Mouse (Mus musculus) neural tube, embryonic 12.5 days (tissue): ENCODE measurements around the gene Rassf8. TPM values are rescaled to one million over a fixed set of nuclear protein-coding genes. Genes with fewer than 3 reads are reported as not detected.

Experiments
- ATAC-seq: fragments of 200-750 bp; cut with Nextera tagmentation; 2 replicates; pipeline ENCODE4 v1.8.0; 2017; ENCODE audit warnings: low read depth, mild to moderate bottlenecking, moderate TSS enrichment, moderate library complexity; ENCODE audit not compliant: low FRiP score
- H3K27ac ChIP-seq: fragments of 300-500 bp; sonication (generic); 2 replicates; pipeline ENCODE4 v1.5.1; 2016
- H3K27me3 ChIP-seq: fragments of 300-500 bp; sonication (generic); replicated peaks from 2 replicates; pipeline ENCODE4 v1.6.1; 2016; ENCODE audit warnings: mild to moderate bottlenecking
- H3K36me3 ChIP-seq: fragments of 300-500 bp; sonication (generic); 2 replicates; pipeline ENCODE4 v1.6.1; 2016; ENCODE audit warnings: mild to moderate bottlenecking
- H3K4me1 ChIP-seq: fragments of 300-500 bp; sonication (generic); 2 replicates; pipeline ENCODE4 v1.6.1; 2016
- H3K4me2 ChIP-seq: fragments of 300-500 bp; sonication (generic); replicated peaks from 2 replicates; pipeline ENCODE4 v1.6.1; 2016; ENCODE audit warnings: mild to moderate bottlenecking
- H3K4me3 ChIP-seq: fragments of 300-500 bp; sonication (generic); 2 replicates; pipeline ENCODE4 v1.5.1; 2016
- H3K9ac ChIP-seq: fragments of 300-500 bp; sonication (generic); 2 replicates; pipeline ENCODE4 v1.6.1; 2016; ENCODE audit warnings: mild to moderate bottlenecking
- H3K9me3 ChIP-seq: fragments of 300-500 bp; sonication (generic); 2 replicates; pipeline ENCODE4 v1.6.1; 2016; ENCODE audit warnings: mild to moderate bottlenecking
- WGBS: fragments of 180-500 bp; shearing (Covaris S2); methylation state at CpG from one replicate; pipeline ENCODE4 v1.1.7; 2016; 5-methylcytosine and 5-hydroxymethylcytosine counted together
- polyA plus RNA-seq: library from polyadenylated mRNA; unstranded; fragments of >200 nt; fragmentation: Nextera tagmentation; extraction: Ambion mirVana; gene quantifications from 2 replicates; pipeline ENCODE4 v1.2.1, GENCODE M21; 2016

The Rassf8 gene
- polyA plus RNA-seq, 1 experiment from 2014 or later: 3.6 TPM

- Histone ChIP-seq H3K36me3 (no peaks in the 10 kb centered on the region), H3K9ac (no peak overlapping the region), H3K4me2 (no peak overlapping the region), H3K9me3 (no peaks in the 10 kb centered on the region), H3K27ac (no peak overlapping the region), H3K4me3 (no peak overlapping the region), H3K4me1 (no peaks in the 10 kb centered on the region; the same call in 1 of the 2 replicates), H3K27me3 (no peaks in the 10 kb centered on the region)
- ATAC-seq: no peak
- WGBS: 70% methylated on average over 7 of the region's 7 CpGs
Measured at GRCm38 (mm10) chr6:145792373-145792772, 45.8 kb downstream of the Rassf8 start.

GRCm38 (mm10) chr6:145793109-145793593 lies 46.6 kb downstream of the Rassf8 start:
- 23% methylated on average over 4 of the region's 4 CpGs for WGBS
- H3K27me3 ChIP-seq: no peaks in the 10 kb centered on the region
- H3K4me2 ChIP-seq: no peak overlapping the region
- H3K9me3 ChIP-seq: no peaks in the 10 kb centered on the region
- H3K4me1 ChIP-seq: no peaks in the 10 kb centered on the region; the same call in 1 of the 2 replicates
- no peak overlapping the region for H3K9ac ChIP-seq
- no peaks in the 10 kb centered on the region for H3K36me3 ChIP-seq
- no peak for ATAC-seq
- no peak overlapping the region for H3K27ac ChIP-seq
- H3K4me3 ChIP-seq: no peak overlapping the region

- Histone ChIP-seq H3K9ac (no peak overlapping the region), H3K4me2 (no peak overlapping the region), H3K27me3 (no peaks in the 10 kb centered on the region), H3K27ac (no peak overlapping the region), H3K4me1 (no peaks in the 10 kb centered on the region; the same call in 1 of the 2 replicates), H3K9me3 (no peaks in the 10 kb centered on the region), H3K4me3 (no peak overlapping the region), H3K36me3 (no peaks in the 10 kb centered on the region)
- 58% methylated on average over 4 of the region's 4 CpGs for WGBS
- no peak for ATAC-seq
Measured at GRCm38 (mm10) chr6:145794671-145795070, 48.1 kb downstream of the Rassf8 start.

DNA sequence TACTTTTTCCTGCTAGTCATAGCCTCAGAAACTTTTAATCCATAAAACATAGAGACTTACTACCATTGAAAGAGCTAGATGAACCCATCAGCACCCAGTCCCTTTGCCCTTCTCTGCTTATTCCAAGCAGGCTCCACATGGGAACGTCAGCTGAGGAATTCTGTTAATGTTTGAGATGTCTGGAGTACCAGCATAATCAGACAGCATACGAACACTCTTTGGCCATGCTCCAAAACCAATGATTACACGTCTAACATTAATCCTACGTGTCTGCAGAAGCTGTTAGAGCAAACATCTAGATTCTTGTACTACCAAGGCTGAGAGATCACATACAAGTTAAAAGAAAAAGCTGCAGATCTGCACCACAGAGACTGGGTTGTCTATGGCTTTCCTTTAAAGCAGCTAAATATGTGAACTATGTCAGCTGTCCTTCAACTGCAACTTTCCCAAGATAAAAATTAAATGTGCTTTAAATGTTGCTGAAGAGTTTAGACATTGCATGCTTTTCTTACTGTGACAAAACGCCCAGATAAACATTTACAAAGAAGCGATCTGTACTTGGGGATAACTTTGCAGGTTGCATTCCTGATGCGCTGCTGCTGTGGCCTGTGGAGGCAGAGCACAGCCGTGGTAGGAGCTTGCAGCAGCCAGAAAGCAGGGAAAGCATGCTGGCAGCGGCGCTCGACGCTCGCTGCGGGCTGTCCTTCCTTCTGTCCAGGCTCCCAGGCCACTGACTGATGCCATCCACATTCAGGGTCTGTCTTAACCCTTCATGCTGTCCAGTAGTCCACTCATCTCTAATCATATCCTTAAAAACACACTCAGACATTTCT lies 49.9 kb downstream of the Rassf8 start:
- H3K9ac ChIP-seq: no peak overlapping the region
- WGBS: 62% methylated on average over 14 of the region's 14 CpGs

GRCm38 (mm10) chr6:145797692-145798091 lies 51.1 kb downstream of the Rassf8 start:
- no peaks in the 10 kb centered on the region for H3K27me3 ChIP-seq
- H3K4me2 ChIP-seq: no peak overlapping the region
- no peak overlapping the region for H3K27ac ChIP-seq
- H3K4me1 ChIP-seq: no peaks in the 10 kb centered on the region
- H3K36me3 ChIP-seq: no peaks in the 10 kb centered on the region
- H3K9me3 ChIP-seq: no peaks in the 10 kb centered on the region
- 75% methylated on average over 3 of the region's 3 CpGs for WGBS
- H3K4me3 ChIP-seq: no peak overlapping the region
- ATAC-seq: no peak
- no peak overlapping the region for H3K9ac ChIP-seq

More for the DNA sequence above, 49.9 kb downstream of the Rassf8 start:
- ATAC-seq: no peak
- Histone ChIP-seq H3K9me3 (no peaks in the 10 kb centered on the region), H3K4me3 (no peak overlapping the region), H3K27me3 (no peaks in the 10 kb centered on the region), H3K4me1 (no peaks in the 10 kb centered on the region; the same call in 1 of the 2 replicates), H3K4me2 (no peak overlapping the region), H3K36me3 (no peaks in the 10 kb centered on the region), H3K27ac (no peak overlapping the region)

DNA sequence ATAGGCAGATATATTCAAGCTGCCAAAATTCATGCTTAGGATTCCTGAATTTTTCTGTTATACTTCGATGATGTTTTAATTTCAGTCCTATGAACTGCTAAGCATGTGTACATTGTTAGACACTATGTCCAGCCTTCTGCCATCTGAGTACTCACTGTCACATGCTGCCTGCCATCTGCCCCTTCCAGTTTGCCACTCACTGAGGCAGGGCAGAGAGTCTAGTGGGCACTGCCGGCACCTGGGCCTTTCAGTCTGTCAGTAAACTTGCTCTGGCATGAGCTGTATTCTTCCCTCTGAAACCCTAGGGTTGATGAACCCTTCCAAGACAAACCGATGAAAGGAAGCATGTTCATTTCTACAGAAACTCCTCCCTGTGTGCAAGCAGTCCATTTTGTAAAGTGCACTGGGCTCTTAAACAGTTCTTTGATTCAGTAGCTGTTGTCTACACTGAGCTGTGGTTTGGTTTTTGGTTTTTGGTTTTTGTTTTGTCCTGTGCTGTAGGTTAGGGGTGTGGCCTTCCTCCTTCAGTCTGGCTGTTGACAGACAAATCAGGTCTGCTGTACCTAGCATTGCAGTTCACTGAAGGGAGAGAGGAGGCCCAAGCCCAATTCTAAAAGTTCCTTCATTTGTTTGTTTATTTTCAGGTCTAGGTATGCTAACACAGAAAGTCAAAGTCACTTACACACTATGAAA lies 55.4 kb downstream of the Rassf8 start:
- Histone ChIP-seq H3K36me3 (no peaks in the 10 kb centered on the region), H3K27me3 (no peaks in the 10 kb centered on the region), H3K27ac (no peak overlapping the region), H3K4me1 (no peaks in the 10 kb centered on the region), H3K9ac (no peak overlapping the region), H3K4me3 (no peak overlapping the region), H3K9me3 (no peaks in the 10 kb centered on the region), H3K4me2 (no peak overlapping the region)
- WGBS: 86% methylated on average over 3 of the region's 3 CpGs
- no peak for ATAC-seq

GRCm38 (mm10) chr6:145802881-145803280 lies 56.3 kb downstream of the Rassf8 start:
- Histone ChIP-seq H3K4me3 (no peak overlapping the region), H3K9me3 (no peaks in the 10 kb centered on the region), H3K27ac (no peak overlapping the region), H3K9ac (no peak overlapping the region), H3K4me1 (no peaks in the 10 kb centered on the region), H3K36me3 (no peaks in the 10 kb centered on the region), H3K4me2 (no peak overlapping the region), H3K27me3 (no peaks in the 10 kb centered on the region)
- 84% methylated on average over 8 of the region's 8 CpGs for WGBS
- ATAC-seq: no peak

- WGBS: 73% methylated on average over 3 of the region's 3 CpGs
- Histone ChIP-seq H3K4me2 (no peak overlapping the region), H3K4me1 (no peaks in the 10 kb centered on the region), H3K27ac (no peak overlapping the region), H3K27me3 (no peaks in the 10 kb centered on the region), H3K4me3 (no peak overlapping the region), H3K36me3 (no peaks in the 10 kb centered on the region), H3K9me3 (no peaks in the 10 kb centered on the region), H3K9ac (no peak overlapping the region)
- ATAC-seq: no peak
Measured at GRCm38 (mm10) chr6:145804276-145804675, 57.7 kb downstream of the Rassf8 start.

- H3K9ac ChIP-seq: no peak overlapping the region
Measured at GRCm38 (mm10) chr6:145806784-145807183, 60.2 kb downstream of the Rassf8 start.

DNA sequence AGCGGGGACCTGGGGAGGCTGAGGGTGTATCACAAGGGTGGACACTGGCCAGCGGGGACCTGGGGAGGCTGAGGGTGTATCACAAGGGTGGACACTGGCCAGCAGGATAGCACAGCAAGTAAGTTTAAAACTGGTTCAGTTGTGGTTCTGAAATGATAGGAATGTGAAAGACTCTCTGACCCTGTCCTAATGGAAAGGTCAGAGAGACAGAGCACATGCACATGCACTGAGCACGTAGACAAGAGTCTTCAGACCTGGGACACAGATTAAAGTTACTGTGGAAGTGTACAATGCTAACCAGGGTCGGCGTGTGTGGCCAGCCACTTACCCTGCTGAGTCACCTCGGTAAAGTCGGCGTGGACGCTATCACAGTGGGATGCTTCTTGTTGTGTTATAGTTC lies 61.4 kb downstream of the Rassf8 start:
- WGBS: 92% methylated on average over 9 of the region's 9 CpGs
- Histone ChIP-seq H3K9ac (no peak overlapping the region), H3K27ac (no peak overlapping the region), H3K27me3 (no peaks in the 10 kb centered on the region), H3K4me2 (no peak overlapping the region), H3K9me3 (no peaks in the 10 kb centered on the region), H3K4me1 (no peaks in the 10 kb centered on the region), H3K36me3 (no peaks in the 10 kb centered on the region), H3K4me3 (no peak overlapping the region)
- ATAC-seq: no peak

More at GRCm38 (mm10) chr6:145806784-145807183, 60.2 kb downstream of the Rassf8 start:
- Histone ChIP-seq H3K36me3 (no peaks in the 10 kb centered on the region), H3K4me3 (no peak overlapping the region), H3K9me3 (no peaks in the 10 kb centered on the region), H3K4me2 (no peak overlapping the region), H3K27ac (no peak overlapping the region), H3K4me1 (no peaks in the 10 kb centered on the region), H3K27me3 (no peaks in the 10 kb centered on the region)
- ATAC-seq: no peak
- WGBS: 60% methylated on average over 2 of the region's 2 CpGs

DNA sequence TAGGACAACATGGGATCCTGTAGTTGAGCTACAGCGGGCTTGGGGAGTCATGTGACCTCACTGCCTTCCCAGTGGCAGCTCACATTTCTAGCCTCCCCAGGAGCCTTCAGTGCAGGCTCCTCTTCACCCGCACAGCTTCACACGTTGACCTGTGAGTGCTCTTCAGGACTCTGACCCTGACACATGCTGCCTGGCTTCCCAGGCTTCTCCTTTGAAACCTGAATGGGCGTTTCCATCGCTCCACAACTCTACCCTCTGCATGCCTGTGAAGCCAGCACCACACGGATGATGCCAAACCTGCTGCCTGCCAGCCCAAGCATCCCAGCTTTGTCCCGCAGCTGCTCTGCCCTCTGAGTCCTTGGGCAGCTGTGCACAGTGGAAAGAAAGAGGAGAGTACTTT lies 63.0 kb downstream of the Rassf8 start:
- H3K4me2 ChIP-seq: no peak overlapping the region
- H3K27me3 ChIP-seq: no peaks in the 10 kb centered on the region
- no peaks in the 10 kb centered on the region for H3K4me1 ChIP-seq
- no peak overlapping the region for H3K9ac ChIP-seq
- H3K27ac ChIP-seq: no peak overlapping the region
- H3K36me3 ChIP-seq: no peaks in the 10 kb centered on the region
- ATAC-seq: no peak
- H3K9me3 ChIP-seq: no peaks in the 10 kb centered on the region
- WGBS: 82% methylated on average over 7 of the region's 7 CpGs
- no peak overlapping the region for H3K4me3 ChIP-seq

GRCm38 (mm10) chr6:145810015-145810414 lies 63.5 kb downstream of the Rassf8 start:
- Histone ChIP-seq H3K4me1 (no peaks in the 10 kb centered on the region), H3K4me3 (no peak overlapping the region), H3K9ac (no peak overlapping the region), H3K4me2 (no peak overlapping the region), H3K27me3 (no peaks in the 10 kb centered on the region), H3K36me3 (no peaks in the 10 kb centered on the region), H3K27ac (no peak overlapping the region), H3K9me3 (no peaks in the 10 kb centered on the region)
- 91% methylated on average over 6 of the region's 6 CpGs for WGBS
- ATAC-seq: no peak
